In genomic region chr15:83046730-83047129, GRCm38 (mm10) we compare ENCODE assay signal across 27 mouse cellular contexts. TPM values are rescaled to one million over a fixed set of nuclear protein-coding genes. Genes with fewer than 3 reads are reported as not detected.
"Had no signal": no experiment of that assay in that cellular context is flagged by ENCODE, and none has a peak within 500 bp of the region (broad histone marks: within the 10 kb centered on the region; RNA-seq: fewer than 3 reads in every experiment).

No protein-coding gene starts in this region.

- H3K4me1 ChIP-seq: liver, embryonic 13.5 days; liver, embryonic 15.5 days; megakaryocyte, embryonic 14.5 days had no signal

- H3K27me3 ChIP-seq: limb, embryonic 13.5 days; limb, embryonic 15.5 days; liver, embryonic 13.5 days; liver, embryonic 15.5 days; lung, embryonic 15.5 days; midbrain, embryonic 13.5 days; midbrain, embryonic 15.5 days had no signal

- H3K27ac ChIP-seq: limb, embryonic 10.5 days; limb, embryonic 12.5 days; limb, embryonic 13.5 days; limb, embryonic 15.5 days; liver, embryonic 12.5 days; liver, embryonic 13.5 days; liver, embryonic 14.5 days; liver, embryonic 15.5 days; lung, embryonic 15.5 days; macrophage; midbrain, embryonic 10.5 days; midbrain, embryonic 12.5 days; midbrain, embryonic 13.5 days; midbrain, embryonic 15.5 days; neural tube, embryonic 12.5 days had no signal

- H3K4me3 ChIP-seq: limb, embryonic 10.5 days; limb, embryonic 12.5 days; limb, embryonic 13.5 days; limb, embryonic 15.5 days; liver, embryonic 12.5 days; liver, embryonic 13.5 days; liver, embryonic 15.5 days; lung, embryonic 15.5 days; megakaryocyte, embryonic 14.5 days; midbrain, embryonic 10.5 days; midbrain, embryonic 12.5 days; midbrain, embryonic 13.5 days; midbrain, embryonic 15.5 days; myocyte; neural tube, embryonic 12.5 days had no signal

- H3K9ac ChIP-seq: limb, embryonic 12.5 days; limb, embryonic 13.5 days; limb, embryonic 15.5 days; liver, embryonic 12.5 days; liver, embryonic 13.5 days; liver, embryonic 14.5 days; liver, embryonic 15.5 days; liver, postnatal 0 days; lung, embryonic 14.5 days; lung, embryonic 15.5 days; midbrain, embryonic 12.5 days; midbrain, embryonic 13.5 days; midbrain, embryonic 15.5 days; neural tube, embryonic 12.5 days had no signal

- H3K9me3 ChIP-seq: limb, embryonic 15.5 days; liver, embryonic 15.5 days; lung, embryonic 15.5 days; midbrain, embryonic 15.5 days had no signal

- DNase-seq: left cerebral cortex, postnatal 4 days; liver, embryonic 13.5 days; lung, adult 18-20 months; lung, adult 2 months; lung, embryonic 14.5 days; lung, postnatal 10 days; lung, postnatal 14 days; lung, postnatal 36 days; lung, postnatal 4 days; midbrain, embryonic 14.5 days had no signal

- H3K36me3 ChIP-seq: limb, embryonic 10.5 days; limb, embryonic 12.5 days; limb, embryonic 13.5 days; limb, embryonic 15.5 days; liver, embryonic 12.5 days; liver, embryonic 13.5 days; liver, embryonic 15.5 days; lung, embryonic 15.5 days; midbrain, embryonic 10.5 days; midbrain, embryonic 12.5 days; midbrain, embryonic 13.5 days; midbrain, embryonic 15.5 days; neural tube, embryonic 12.5 days had no signal

RNA-seq across cellular contexts. Expression of gene Nfam1, which starts 13.6 kb away (rescaled TPM):
- polyA plus RNA-seq: myocyte had no signal
